Mouse (Mus musculus): ENCODE results near the gene Hoxc10. TPM values are rescaled to one million over a fixed set of nuclear protein-coding genes. Genes with fewer than 3 reads are reported as not detected.

Gene Hoxc10
- polyA plus RNA-seq, 1 experiment from 2014 or later = 4.5 TPM

GRCm38 (mm10) chr15:102945185-102946077 lies 21.2 kb upstream of the Hoxc10 start:
- ChIA-PET CTCF (interaction anchor here (1.8 kb wide), 1 partner anchor 20 kb away, joined by 5 read pairs; no protein-coding TSS in a partner anchor), POLR2A (no interaction called here)
- H3K27me3 ChIP-seq = peaks cover 11% of the 10 kb centered on the region
- in situ Hi-C loops (cut with MboI; ENCODE audit: low pct_unique_long_range_greater_than_20kb) = loop anchor here (5.0 kb wide), 1 partner anchor 188 kb away; no protein-coding TSS in a partner anchor
- TF ChIP-seq CTCF (IDR thresholded peaks at IDR 0.05) = no peak
- no peak for ATAC-seq
- no peak for DNase-seq (ENCODE audit: low read depth, low spot score)

DNA sequence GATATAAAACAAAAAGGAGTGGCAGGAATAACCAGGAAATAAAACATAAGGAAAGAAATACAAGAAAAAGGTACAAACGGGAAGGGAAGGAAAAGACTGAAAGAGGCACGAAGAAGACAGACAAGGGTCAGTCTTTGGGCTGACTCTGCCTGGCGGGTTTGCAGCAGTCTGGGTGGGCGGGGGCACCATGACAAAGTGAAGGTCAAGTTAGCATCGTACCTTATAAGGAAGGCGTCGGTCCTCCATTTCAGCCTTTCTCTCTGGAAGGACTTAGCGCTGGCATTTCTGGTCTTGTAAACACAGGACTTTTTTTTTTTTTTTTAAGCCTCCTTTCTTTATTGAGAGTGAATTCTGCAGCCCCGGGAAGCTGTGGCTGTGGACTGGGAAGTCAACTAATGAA lies 19.3 kb upstream of the Hoxc10 start:
- DNase-seq (ENCODE audit: low read depth, low spot score) (no peak), ATAC-seq (no peak)
- H3K27me3 ChIP-seq = peaks cover 11% of the 10 kb centered on the region
- ChIA-PET POLR2A (interaction anchor here (0.5 kb wide), 1 partner anchor 311 kb away, joined by 3 read pairs; no protein-coding TSS in a partner anchor), CTCF (interaction anchor here (1.0 kb wide), 1 partner anchor 231 kb away, joined by 3 read pairs; no protein-coding TSS in a partner anchor)
- TF ChIP-seq CTCF (IDR thresholded peaks at IDR 0.05) = no peak
- in situ Hi-C loops (cut with MboI; ENCODE audit: low pct_unique_long_range_greater_than_20kb) = loop anchor here (5.0 kb wide), 1 partner anchor 190 kb away; no protein-coding TSS in a partner anchor

DNA sequence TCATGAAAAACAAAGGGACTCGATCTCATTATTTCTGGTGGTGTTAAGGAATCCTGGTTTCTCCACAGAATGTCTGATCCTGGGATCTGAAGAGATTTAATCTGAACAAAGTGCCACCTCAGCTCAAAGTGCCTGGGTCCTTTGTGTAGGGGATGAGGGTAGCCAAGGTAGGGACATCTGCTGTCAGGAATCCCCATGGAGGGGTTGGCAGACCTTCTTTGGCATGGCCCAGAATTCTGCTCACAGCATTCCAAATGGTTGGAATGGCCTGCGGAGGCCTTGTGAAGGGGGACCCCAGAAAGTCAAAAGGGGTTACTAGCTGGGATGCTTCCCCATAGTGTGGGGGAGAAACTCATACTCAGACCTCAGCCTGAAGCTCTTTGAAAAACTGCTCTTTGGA lies 17.8 kb upstream of the Hoxc10 start:
- ATAC-seq (no peak), DNase-seq (ENCODE audit: low read depth, low spot score) (no peak)
- CTCF ChIA-PET = no interaction called here

DNA sequence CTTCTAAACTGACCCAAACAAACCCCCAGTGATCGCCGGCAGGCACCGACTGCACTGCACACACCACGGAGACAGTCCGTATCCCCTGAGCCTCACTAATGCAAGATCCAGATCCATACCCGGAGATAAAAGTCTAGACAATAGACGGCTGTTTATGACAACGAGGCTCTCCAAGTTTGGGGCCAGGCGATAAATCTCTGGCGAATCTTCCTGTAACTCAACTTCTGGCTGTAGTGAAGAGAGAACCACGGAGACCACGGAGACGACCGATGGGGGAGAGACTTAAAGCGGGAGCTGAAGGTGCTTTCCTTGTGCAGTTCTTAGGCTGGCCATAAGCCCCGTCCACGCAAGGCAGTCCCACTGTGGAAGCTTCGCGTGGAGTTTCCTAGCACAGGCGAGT lies 16.9 kb upstream of the Hoxc10 start:
- TF ChIP-seq CTCF (IDR thresholded peaks at IDR 0.05) = no peak
- ATAC-seq (no peak), DNase-seq (ENCODE audit: low read depth, low spot score) (no peak)
- ChIA-PET CTCF (no interaction called here), POLR2A (no interaction called here)
- peaks cover 23% of the 10 kb centered on the region for H3K27me3 ChIP-seq
- in situ Hi-C loops (cut with MboI; ENCODE audit: low pct_unique_long_range_greater_than_20kb) = loop anchor here (5.0 kb wide), 1 partner anchor 192 kb away; no protein-coding TSS in a partner anchor

More for the DNA sequence above, 17.8 kb upstream of the Hoxc10 start:
- POLR2A ChIA-PET = no interaction called here
- peaks cover 19% of the 10 kb centered on the region for H3K27me3 ChIP-seq
- in situ Hi-C loops (cut with MboI; ENCODE audit: low pct_unique_long_range_greater_than_20kb) = loop anchor here (5.0 kb wide), 1 partner anchor 192 kb away; no protein-coding TSS in a partner anchor
- no peak for TF ChIP-seq CTCF (IDR thresholded peaks at IDR 0.05)

GRCm38 (mm10) chr15:102950877-102951276 lies 15.7 kb upstream of the Hoxc10 start:
- CTCF ChIA-PET = no interaction called here
- in situ Hi-C loops (cut with MboI; ENCODE audit: low pct_unique_long_range_greater_than_20kb) = no loop called here
- DNase-seq (ENCODE audit: low read depth, low spot score) = no peak
- H3K27me3 ChIP-seq = peaks cover 28% of the 10 kb centered on the region
- TF ChIP-seq CTCF (IDR thresholded peaks at IDR 0.05) = no peak
- ATAC-seq = no peak
- POLR2A ChIA-PET = no interaction called here

- peaks cover 41% of the 10 kb centered on the region for H3K27me3 ChIP-seq
- ChIA-PET CTCF (interaction anchor here (1.0 to 1.2 kb wide), 2 partner anchors 10 to 13 kb away, joined by 3 read pairs; partner anchors contain the start of genes Hoxc10 and Hoxc5), POLR2A (interaction anchor here (0.5 to 0.6 kb wide), 2 partner anchors 96 to 209 kb away, joined by 3 to 4 read pairs; no protein-coding TSS in a partner anchor)
- no peak for TF ChIP-seq CTCF (IDR thresholded peaks at IDR 0.05)
- ATAC-seq (no peak), DNase-seq (ENCODE audit: low read depth, low spot score) (no peak)
- in situ Hi-C loops (cut with MboI; ENCODE audit: low pct_unique_long_range_greater_than_20kb) = no loop called here
Observed at GRCm38 (mm10) chr15:102953561-102953960, 13.0 kb upstream of the Hoxc10 start.

DNA sequence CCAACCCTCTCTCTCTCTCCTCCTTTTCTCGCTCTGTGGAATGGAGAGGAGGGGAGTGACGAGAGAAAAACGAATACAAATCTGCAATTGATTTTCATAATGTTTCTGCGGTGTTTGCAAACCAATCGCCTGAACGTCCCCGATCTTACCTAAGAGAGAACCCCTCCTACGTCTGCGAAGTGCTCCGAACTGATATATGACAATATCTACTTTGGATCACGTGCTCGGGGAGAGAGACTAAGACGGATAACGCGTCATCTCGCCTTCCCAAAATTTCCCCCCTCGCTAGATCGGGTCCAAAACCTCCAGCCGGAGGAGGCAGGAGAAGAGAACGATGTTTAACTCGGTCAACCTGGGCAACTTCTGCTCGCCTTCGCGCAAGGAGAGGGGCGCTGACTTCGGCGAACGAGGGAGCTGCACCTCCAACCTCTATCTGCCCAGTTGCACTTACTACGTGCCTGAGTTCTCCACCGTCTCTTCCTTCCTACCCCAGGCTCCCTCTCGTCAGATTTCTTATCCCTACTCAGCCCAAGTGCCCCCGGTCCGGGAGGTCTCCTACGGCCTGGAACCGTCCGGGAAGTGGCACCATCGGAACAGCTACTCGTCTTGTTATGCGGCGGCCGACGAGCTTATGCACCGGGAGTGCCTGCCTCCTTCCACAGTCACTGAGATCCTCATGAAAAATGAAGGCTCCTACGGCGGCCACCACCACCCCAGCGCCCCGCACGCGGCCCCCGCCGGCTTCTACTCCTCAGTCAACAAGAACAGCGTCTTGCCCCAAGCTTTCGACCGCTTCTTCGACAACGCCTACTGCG lies 12.2 kb upstream of the Hoxc10 start, which contains the start of gene Hoxc11:
Gene Hoxc11, plus strand, starts transcription at position 236 of the 815 bp plus-strand sequence.
- ATAC-seq (no peak), DNase-seq (ENCODE audit: low read depth, low spot score) (no peak)
- ChIA-PET CTCF (interaction anchor here (1.0 to 1.2 kb wide), 2 partner anchors 10 to 13 kb away, joined by 3 read pairs; partner anchors contain the start of genes Hoxc10 and Hoxc5), POLR2A (interaction anchor here (0.6 kb wide), 1 partner anchor 97 kb away, joined by 3 read pairs; no protein-coding TSS in a partner anchor)
- H3K27me3 ChIP-seq = peaks cover 41% of the 10 kb centered on the region
- in situ Hi-C loops (cut with MboI; ENCODE audit: low pct_unique_long_range_greater_than_20kb) = no loop called here
- TF ChIP-seq CTCF (IDR thresholded peaks at IDR 0.05) = no peak

DNA sequence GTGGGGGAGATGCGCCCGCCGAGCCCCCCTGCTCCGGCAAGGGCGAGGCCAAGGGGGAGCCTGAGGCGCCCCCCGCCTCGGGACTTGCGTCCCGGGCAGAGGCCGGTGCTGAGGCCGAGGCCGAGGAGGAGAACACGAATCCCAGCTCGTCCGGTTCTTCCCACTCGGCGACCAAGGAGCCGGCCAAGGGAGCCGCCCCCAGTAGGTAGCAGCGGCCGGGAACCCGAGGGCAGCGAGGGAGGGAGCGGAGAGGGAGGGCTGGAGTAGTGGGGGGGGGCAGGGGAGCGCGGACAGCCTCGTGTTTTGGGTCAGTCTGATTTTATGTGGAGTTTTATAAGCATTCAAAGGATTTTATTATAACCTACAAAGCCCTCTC lies 11.6 kb upstream of the Hoxc10 start:
- ATAC-seq (no peak), DNase-seq (ENCODE audit: low read depth, low spot score) (no peak)
- TF ChIP-seq CTCF (IDR thresholded peaks at IDR 0.05) = no peak
- CTCF ChIA-PET = no interaction called here
- peaks cover 41% of the 10 kb centered on the region for H3K27me3 ChIP-seq
- POLR2A ChIA-PET = no interaction called here
- in situ Hi-C loops (cut with MboI; ENCODE audit: low pct_unique_long_range_greater_than_20kb) = no loop called here

GRCm38 (mm10) chr15:102955833-102956640 lies 10.6 kb upstream of the Hoxc10 start:
- no peak for ATAC-seq
- CTCF ChIA-PET = no interaction called here

More at GRCm38 (mm10) chr15:102955833-102956640, 10.6 kb upstream of the Hoxc10 start:
- TF ChIP-seq CTCF (IDR thresholded peaks at IDR 0.05) = no peak
- in situ Hi-C loops (cut with MboI; ENCODE audit: low pct_unique_long_range_greater_than_20kb) = no loop called here
- POLR2A ChIA-PET = interaction anchor here (0.6 kb wide), 1 partner anchor 182 kb away, joined by 4 read pairs; no protein-coding TSS in a partner anchor
- no peak for DNase-seq (ENCODE audit: low read depth, low spot score)
- peaks cover 41% of the 10 kb centered on the region for H3K27me3 ChIP-seq

Data from Patski (cell line).